Mouse (Mus musculus) CD8-positive naive resting alpha-beta T cell, adult 57 days (primary cell): ENCODE data around the gene Mapkapk3. TPM values are rescaled to one million over a fixed set of nuclear protein-coding genes. Genes with fewer than 3 reads are reported as not detected.

Experiments
- total RNA-seq: library from RNA; stranded (reverse); gene quantifications from one replicate; pipeline ENCODE4 v1.2.4, GENCODE M21; 2023

The Mapkapk3 gene
- 35.9 TPM for total RNA-seq

DNA sequence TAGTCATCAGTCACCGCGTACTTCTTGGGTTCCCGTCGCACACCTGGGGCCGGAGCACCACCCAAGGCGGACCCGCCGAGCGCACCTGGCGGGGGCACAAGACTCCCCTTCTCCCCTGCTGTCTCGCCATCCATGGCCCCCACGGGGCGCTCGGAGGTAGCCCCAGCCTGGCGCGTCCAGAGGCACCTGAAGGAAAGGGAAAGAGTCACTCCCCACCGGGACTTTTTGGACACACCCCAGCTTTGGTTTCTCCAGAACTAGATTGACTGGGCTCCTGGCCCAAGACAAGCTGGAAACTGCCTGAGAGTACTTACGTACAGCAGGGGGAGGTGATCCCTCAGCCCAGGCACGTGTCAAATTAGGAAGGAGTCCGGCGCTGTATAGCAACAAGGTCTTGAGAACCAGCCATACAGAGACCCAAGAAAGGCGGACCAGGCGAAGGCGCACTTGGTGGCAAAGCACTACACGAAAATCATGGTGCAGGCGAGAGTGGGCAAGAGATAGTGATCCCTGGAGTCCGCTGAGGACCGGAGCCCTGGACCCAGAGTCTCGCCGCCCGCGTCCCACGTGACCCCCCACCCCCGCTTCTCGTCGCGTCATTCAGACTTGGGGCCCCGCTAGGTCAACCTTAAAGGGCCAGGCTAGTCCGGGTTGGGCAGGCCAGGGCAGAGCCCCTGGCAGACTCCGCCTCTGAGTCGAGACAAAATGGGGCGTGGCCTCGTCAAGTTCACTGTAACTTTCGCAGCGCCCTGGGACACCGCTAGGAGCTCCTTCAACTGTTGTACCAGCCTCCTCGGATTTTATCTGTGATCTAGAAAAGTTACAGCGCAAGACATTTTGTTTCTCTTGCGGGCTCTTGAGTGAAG is at the start of gene Mapkapk3:
TSS of gene Mapkapk3 (minus strand) at position 667 of the 866 bp plus-strand sequence.

DNA sequence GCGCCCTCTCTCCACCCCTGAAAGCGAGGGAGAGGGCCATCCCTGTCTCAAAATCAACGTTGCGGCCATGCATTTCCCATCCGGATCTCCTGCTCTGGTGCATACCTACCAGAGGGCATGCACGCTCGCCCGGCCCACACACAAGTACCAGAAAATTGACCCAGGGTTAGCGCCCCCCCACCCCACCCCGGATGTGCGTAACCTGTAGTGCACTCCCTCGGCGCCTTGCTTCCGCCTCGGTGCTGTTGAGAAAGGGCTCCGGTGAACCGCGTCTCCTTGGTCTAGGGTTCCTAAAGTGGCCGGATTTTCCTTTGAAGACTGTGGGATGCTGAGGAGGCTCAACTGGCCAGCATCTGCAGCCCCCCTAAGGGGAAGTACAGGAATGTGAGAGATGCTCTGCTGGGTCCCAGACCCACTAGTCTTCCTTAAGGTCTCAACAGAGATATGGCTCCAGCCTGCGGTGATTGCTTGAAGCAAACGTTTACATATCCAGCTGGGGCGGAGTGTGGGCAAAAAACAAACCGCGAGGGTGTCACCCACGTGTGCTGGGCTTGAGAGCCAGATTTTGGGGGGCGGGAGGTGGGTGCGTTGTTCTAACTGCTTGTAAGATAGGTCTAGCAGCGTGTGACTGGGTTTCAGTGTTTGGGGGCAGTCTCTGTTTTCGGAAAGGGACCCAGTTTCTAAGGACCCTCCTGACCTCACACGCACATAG is 48.7 kb upstream of the Mapkapk3 start, which contains the start of gene Hemk1:
TSS of gene Hemk1 (minus strand) at position 179 of the 712 bp plus-strand sequence.

DNA sequence AAGGTAGTCTGAATTCAATTTTAAA is 6.2 kb upstream of the Mapkapk3 start, which contains the start of gene Cish:
TSS of gene Cish (plus strand) at position 11 of the 25 bp plus-strand sequence.

DNA sequence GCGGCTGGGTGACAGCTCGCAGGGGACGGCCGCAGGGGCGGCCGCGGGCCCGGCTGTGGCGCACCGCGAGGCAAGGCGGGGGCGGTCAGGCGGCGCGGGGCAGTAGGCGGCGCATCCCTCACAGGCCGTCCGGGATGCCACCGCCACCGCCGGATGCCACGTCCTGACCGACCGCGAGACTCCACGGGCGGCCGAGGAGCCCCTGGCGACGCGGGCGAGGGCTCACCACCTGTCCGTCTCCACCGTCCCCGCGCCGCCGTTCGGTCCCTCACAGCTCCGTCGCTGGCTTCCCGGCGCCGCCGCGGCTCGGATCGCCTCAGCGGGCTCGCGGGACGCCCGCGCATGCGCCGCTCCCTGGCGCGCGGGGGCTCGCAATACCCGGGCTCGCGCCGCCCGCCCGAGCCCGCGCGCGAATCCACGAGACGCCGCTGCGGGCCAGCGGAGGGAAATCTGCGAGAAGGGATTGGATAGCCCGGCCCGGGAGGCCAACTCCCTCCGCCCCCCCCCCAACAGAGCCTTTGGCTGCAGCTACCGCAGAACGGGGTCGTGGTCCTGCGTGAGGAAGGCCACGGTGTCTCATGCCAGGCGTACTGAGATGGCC is 58.0 kb downstream of the Mapkapk3 start, which contains the start of gene Dock3:
TSS of gene Dock3 (minus strand) at position 371 of the 601 bp plus-strand sequence.

Other genes with a start within 250 kb of the Mapkapk3 start
- not detected for gene Dock3, start 58.0 kb downstream of the Mapkapk3 start, total RNA-seq
- gene Cish, start 6.1 kb upstream of the Mapkapk3 start, total RNA-seq = 6.3 TPM
- 10.6 TPM for gene Hemk1, start 48.5 kb upstream of the Mapkapk3 start, total RNA-seq
- gene 6430571L13Rik, start 50.7 kb upstream of the Mapkapk3 start, total RNA-seq = 0.18 TPM
- 2.9 TPM for gene Cacna2d2, start 109.7 kb upstream of the Mapkapk3 start, total RNA-seq
- 29.4 TPM for gene Tmem115, start 244.1 kb upstream of the Mapkapk3 start, total RNA-seq